Mouse (Mus musculus) forebrain, embryonic 11.5 days (tissue): ENCODE data around the gene Gm12253. TPM values are rescaled to one million over a fixed set of nuclear protein-coding genes. Genes with fewer than 3 reads are reported as not detected.

Experiments used
- ATAC-seq: fragments of 200-750 bp; cut with Nextera tagmentation; replicated peaks from 2 replicates; pipeline ENCODE4 v1.8.0; 2017; ENCODE audit warnings: moderate TSS enrichment; ENCODE audit not compliant: low FRiP score
- DNase-seq: peaks from one replicate; pipeline ENCODE4 v3.0.0-alpha.2; 2017; ENCODE audit warnings: low spot score
- H3K27ac ChIP-seq: fragments of 300-500 bp; sonication (generic); 2 replicates; pipeline ENCODE4 v1.5.1; 2014; ENCODE audit warnings: low read depth, low read length
- H3K27me3 ChIP-seq: fragments of 300-500 bp; sonication (generic); 2 replicates; pipeline ENCODE4 v1.6.1; 2014; ENCODE audit warnings: mild to moderate bottlenecking, low read length, mixed read lengths; ENCODE audit not compliant: control insufficient read depth, insufficient read depth
- H3K36me3 ChIP-seq: fragments of 300-500 bp; sonication (generic); 2 replicates; pipeline ENCODE4 v1.6.1; 2014; ENCODE audit warnings: mild to moderate bottlenecking, low read length, moderate library complexity, mixed read lengths; ENCODE audit not compliant: control insufficient read depth, insufficient read depth
- H3K4me1 ChIP-seq: fragments of 300-500 bp; sonication (generic); replicated peaks from 2 replicates; pipeline ENCODE4 v1.6.1; 2014; ENCODE audit warnings: low read length, mixed read lengths; ENCODE audit not compliant: control insufficient read depth, insufficient read depth
- H3K4me2 ChIP-seq: fragments of 300-500 bp; sonication (generic); 2 replicates; pipeline ENCODE4 v1.6.1; 2014; ENCODE audit warnings: low read depth, mild to moderate bottlenecking, low read length, moderate library complexity, mixed read lengths; ENCODE audit not compliant: severe bottlenecking
- H3K4me3 ChIP-seq: fragments of 300-500 bp; sonication (generic); 2 replicates; pipeline ENCODE4 v1.5.1; 2014; ENCODE audit warnings: low read depth, low read length
- H3K9ac ChIP-seq: fragments of 300-500 bp; sonication (generic); 2 replicates; pipeline ENCODE4 v1.6.1; 2014; ENCODE audit warnings: low read length
- H3K9me3 ChIP-seq: fragments of 300-500 bp; sonication (generic); 2 replicates; pipeline ENCODE4 v1.6.1; 2016; ENCODE audit warnings: low read length, mixed read lengths; ENCODE audit not compliant: control insufficient read depth
- WGBS: fragments of 180-500 bp; shearing (Covaris S2); extraction: QIAGEN DNeasy Blood & Tissue Kit; methylation state at CpG from one replicate; pipeline ENCODE4 v1.1.7; 2014; 5-methylcytosine and 5-hydroxymethylcytosine counted together
- polyA plus RNA-seq: library from polyadenylated mRNA; unstranded; fragments of >200 nt; fragmentation: Nextera tagmentation; extraction: Ambion mirVana; gene quantifications from 2 replicates; pipeline ENCODE4 v1.2.1, GENCODE M21; 2014

The Gm12253 gene
- polyA plus RNA-seq = not detected in 2 replicates

- H3K4me3 ChIP-seq = no peak within 1 kb of the TSS
- H3K27me3 ChIP-seq = no peaks in the 10 kb centered on the region
- H3K36me3 ChIP-seq = no peaks in the 10 kb centered on the region
- DNase-seq = no peak
- no peaks in the 10 kb centered on the region for H3K9me3 ChIP-seq
- no peaks in the 10 kb centered on the region for H3K4me1 ChIP-seq
- no peak within 1 kb of the TSS for H3K27ac ChIP-seq
- no peak within 1 kb of the TSS for H3K9ac ChIP-seq
- no peak within 1 kb of the TSS for H3K4me2 ChIP-seq
- no peak for ATAC-seq
- 82% methylated on average over 3 of the region's 3 CpGs for WGBS
These were observed at the start of gene Gm12253 for GRCm38 (mm10) chr11:58432259-58432658. Gene Gm12253 (plus strand): TSS chr11:58432559.

DNA sequence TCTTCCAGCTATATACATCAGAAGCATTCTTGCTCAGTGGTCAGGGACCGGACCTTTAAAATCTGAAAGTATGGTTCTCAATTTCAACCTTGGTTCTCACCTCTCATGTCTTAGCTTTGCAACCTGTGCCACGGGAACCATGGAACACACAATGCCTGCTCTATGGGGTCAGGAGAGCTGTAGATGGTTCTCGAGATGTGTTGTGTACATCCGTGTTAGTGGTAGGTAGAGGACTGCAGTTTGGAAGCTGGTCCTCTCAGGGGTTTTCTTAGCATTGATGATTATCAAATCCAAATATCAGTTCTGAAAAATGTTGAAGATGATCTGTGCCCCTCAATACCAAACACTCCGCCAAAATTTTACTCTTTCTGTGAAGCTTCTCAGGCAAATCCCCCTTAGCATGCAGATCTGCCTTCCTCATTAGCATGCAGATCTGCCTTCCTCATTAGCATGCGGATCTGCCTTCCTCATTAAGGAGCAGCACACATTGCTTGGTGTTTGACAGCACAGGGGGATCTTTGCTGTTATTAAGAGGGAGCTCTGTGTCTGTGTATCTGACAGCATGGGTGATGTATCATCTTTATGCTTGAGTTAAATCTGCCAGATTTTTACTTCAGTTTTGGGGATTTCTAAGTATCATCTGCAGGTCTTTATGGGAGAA lies 32.2 kb upstream of the Gm12253 start:
- Histone ChIP-seq H3K4me1 (peaks cover 3% of the 10 kb centered on the region; the same call in 1 of the 2 replicates), H3K36me3 (no peaks in the 10 kb centered on the region), H3K9ac (no peak overlapping the region), H3K4me3 (no peak overlapping the region), H3K9me3 (no peaks in the 10 kb centered on the region), H3K27ac (no peak overlapping the region), H3K27me3 (no peaks in the 10 kb centered on the region), H3K4me2 (no peak overlapping the region)
- DNase-seq (peak; percentile 54), ATAC-seq (peak; percentile 88)
- WGBS = 42% methylated on average over 6 of the region's 6 CpGs

GRCm38 (mm10) chr11:58400655-58401054 lies 31.7 kb upstream of the Gm12253 start:
- ATAC-seq = peak; percentile 55; the same call in 1 of the 2 replicates

GRCm38 (mm10) chr11:58408066-58408465 lies 24.3 kb upstream of the Gm12253 start:
- H3K27me3 ChIP-seq = no peaks in the 10 kb centered on the region
- no peak for ATAC-seq
- no peak overlapping the region for H3K4me3 ChIP-seq
- no peaks in the 10 kb centered on the region for H3K36me3 ChIP-seq
- WGBS = 80% methylated on average over 3 of the region's 3 CpGs
- H3K9ac ChIP-seq = no peak overlapping the region
- no peaks in the 10 kb centered on the region for H3K9me3 ChIP-seq
- H3K4me1 ChIP-seq = no peaks in the 10 kb centered on the region
- no peak overlapping the region for H3K27ac ChIP-seq
- no peak overlapping the region for H3K4me2 ChIP-seq
- no peak for DNase-seq

More at GRCm38 (mm10) chr11:58400655-58401054, 31.7 kb upstream of the Gm12253 start:
- H3K4me1 ChIP-seq = peaks cover 3% of the 10 kb centered on the region; the same call in 1 of the 2 replicates
- no peak for DNase-seq
- WGBS = 45% methylated on average over 5 of the region's 5 CpGs
- H3K27me3 ChIP-seq = no peaks in the 10 kb centered on the region
- H3K36me3 ChIP-seq = no peaks in the 10 kb centered on the region
- no peak overlapping the region for H3K4me2 ChIP-seq
- H3K9ac ChIP-seq = no peak overlapping the region
- no peak overlapping the region for H3K27ac ChIP-seq
- no peak overlapping the region for H3K4me3 ChIP-seq
- no peaks in the 10 kb centered on the region for H3K9me3 ChIP-seq

DNA sequence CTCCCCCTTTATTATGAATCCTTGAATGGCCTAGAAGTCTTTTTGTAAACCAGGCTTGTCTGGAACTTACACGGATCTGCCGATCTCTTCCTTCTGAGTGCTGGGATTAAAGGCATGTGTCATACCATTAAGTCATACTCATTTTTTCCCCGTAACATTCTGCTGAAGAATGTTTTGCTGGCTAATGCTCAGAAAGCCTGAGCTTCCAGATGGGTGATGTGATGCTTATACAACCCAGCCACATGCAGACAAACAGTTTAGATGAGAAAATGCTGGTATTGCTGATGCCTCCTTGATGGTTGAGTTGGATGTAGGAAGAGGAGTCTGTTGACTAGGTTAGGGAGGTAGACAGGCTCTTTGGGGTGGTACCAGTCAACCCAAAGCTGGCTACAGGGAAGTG lies 14.0 kb upstream of the Gm12253 start:
- no peak overlapping the region for H3K9ac ChIP-seq
- H3K9me3 ChIP-seq = no peaks in the 10 kb centered on the region
- no peaks in the 10 kb centered on the region for H3K4me1 ChIP-seq
- H3K4me2 ChIP-seq = no peak overlapping the region
- no peaks in the 10 kb centered on the region for H3K36me3 ChIP-seq
- DNase-seq = no peak
- H3K27ac ChIP-seq = no peak overlapping the region
- ATAC-seq = no peak
- 78% methylated on average over 3 of the region's 3 CpGs for WGBS
- no peaks in the 10 kb centered on the region for H3K27me3 ChIP-seq
- H3K4me3 ChIP-seq = no peak overlapping the region

- Histone ChIP-seq H3K9me3 (no peaks in the 10 kb centered on the region), H3K9ac (no peak within 1 kb of the TSS), H3K27ac (no peak within 1 kb of the TSS), H3K4me1 (no peaks in the 10 kb centered on the region), H3K27me3 (no peaks in the 10 kb centered on the region), H3K4me3 (no peak within 1 kb of the TSS), H3K36me3 (no peaks in the 10 kb centered on the region), H3K4me2 (no peak within 1 kb of the TSS)
- DNase-seq (no peak), ATAC-seq (no peak)
- WGBS = 79% methylated on average over 1 of the region's 1 CpGs
These were observed 11.5 kb upstream of the Gm12253 start, which contains the start of gene 1810065E05Rik for GRCm38 (mm10) chr11:58420815-58421214. Gene 1810065E05Rik (plus strand): TSS chr11:58421111.

DNA sequence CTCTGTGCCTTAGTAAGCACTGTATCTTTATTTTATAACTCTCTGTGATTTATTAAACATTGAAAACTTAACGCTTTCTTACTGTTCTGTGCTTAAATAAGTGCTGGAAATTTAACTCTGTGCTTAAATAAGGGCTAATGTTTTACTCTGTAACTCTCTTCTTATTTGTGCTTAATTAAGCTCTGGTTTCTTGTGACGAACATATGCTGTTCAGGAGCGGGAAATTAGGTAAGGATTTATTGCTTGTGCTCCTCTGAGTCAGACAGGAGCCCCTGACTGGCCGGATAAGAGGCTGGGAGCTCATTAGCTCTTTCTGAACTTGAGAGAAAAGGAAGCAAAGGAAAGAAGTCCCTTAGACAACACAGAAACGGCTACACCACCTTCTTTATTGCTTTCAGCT lies 5.5 kb downstream of the Gm12253 start:
- Histone ChIP-seq H3K36me3 (no peaks in the 10 kb centered on the region), H3K9me3 (no peaks in the 10 kb centered on the region), H3K4me2 (no peak overlapping the region), H3K27me3 (no peaks in the 10 kb centered on the region), H3K27ac (no peak overlapping the region), H3K4me3 (no peak overlapping the region), H3K9ac (no peak overlapping the region), H3K4me1 (no peaks in the 10 kb centered on the region)
- 55% methylated on average over 5 of the region's 5 CpGs for WGBS
- DNase-seq = no peak
- no peak for ATAC-seq

- H3K4me2 ChIP-seq = no peak within 1 kb of the TSS
- H3K27ac ChIP-seq = no peak within 1 kb of the TSS
- no peak for ATAC-seq
- no peaks in the 10 kb centered on the region for H3K36me3 ChIP-seq
- no peak for DNase-seq
- H3K9ac ChIP-seq = no peak within 1 kb of the TSS
- H3K4me3 ChIP-seq = no peak within 1 kb of the TSS
- H3K9me3 ChIP-seq = no peaks in the 10 kb centered on the region
- 98% methylated on average over 9 of the region's 9 CpGs for WGBS
- no peaks in the 10 kb centered on the region for H3K27me3 ChIP-seq
- no peaks in the 10 kb centered on the region for H3K4me1 ChIP-seq
These were observed 20.4 kb downstream of the Gm12253 start, which contains the start of gene Lypd9 for GRCm38 (mm10) chr11:58452759-58453158. Gene Lypd9 (minus strand): TSS chr11:58452923.

DNA sequence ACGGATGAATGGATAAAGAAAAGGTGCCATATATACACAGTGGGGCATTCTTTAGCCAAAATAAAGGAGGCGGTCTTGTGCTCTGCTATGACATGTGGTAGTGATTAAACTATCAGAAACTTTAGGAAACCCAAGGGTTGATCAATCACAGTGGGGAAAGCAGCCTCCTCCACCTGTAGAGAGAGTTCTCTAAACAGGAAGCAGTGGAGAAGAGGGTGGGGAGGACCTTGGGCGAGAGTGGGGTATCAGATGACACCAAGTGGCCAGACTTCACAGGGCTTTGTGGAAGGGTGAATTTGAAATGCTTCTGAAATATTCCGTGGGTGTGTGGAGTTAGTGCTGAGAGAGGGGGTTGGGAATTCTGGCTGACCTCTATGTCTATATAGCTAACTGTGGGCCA lies 21.2 kb downstream of the Gm12253 start:
- Histone ChIP-seq H3K27ac (no peak overlapping the region), H3K36me3 (no peaks in the 10 kb centered on the region), H3K27me3 (no peaks in the 10 kb centered on the region), H3K9me3 (no peaks in the 10 kb centered on the region), H3K4me3 (no peak overlapping the region), H3K4me1 (no peaks in the 10 kb centered on the region), H3K4me2 (no peak overlapping the region), H3K9ac (no peak overlapping the region)
- WGBS = 79% methylated on average over 4 of the region's 4 CpGs
- ATAC-seq (no peak), DNase-seq (no peak)
